Mouse (Mus musculus) ES-E14 (cell line): ENCODE measurements around the gene Tmco3. TPM values are rescaled to one million over a fixed set of nuclear protein-coding genes. Genes with fewer than 3 reads are reported as not detected.

Experiments used
- DNase-seq: peaks from one replicate; pipeline ENCODE4 v3.0.0-alpha.2; 2013; ENCODE audit warnings: low read depth, low spot score
- H3K27ac ChIP-seq: 2 replicates; pipeline ENCODE4 v1.5.1; 2012; ENCODE audit warnings: low read depth, mild to moderate bottlenecking, low read length, moderate library complexity, mixed read lengths; ENCODE audit not compliant: poor library complexity, insufficient read depth, severe bottlenecking
- H3K36me3 ChIP-seq: 2 replicates; pipeline ENCODE4 v1.6.1; 2012; ENCODE audit warnings: mild to moderate bottlenecking, low read length, moderate library complexity, mixed read lengths; ENCODE audit not compliant: control insufficient read depth, poor library complexity, insufficient read depth, severe bottlenecking
- H3K4me1 ChIP-seq, 2 experiments: fragments of 150-350 bp in 1 of 2; sonication (generic) in 1 of 2; 2 replicates each; pipeline ENCODE4 v1.6.1; 2012; ENCODE audit warnings: low read length in 2 of 2, mild to moderate bottlenecking in 1 of 2, mixed read lengths in 1 of 2; ENCODE audit not compliant: control insufficient read depth in 2 of 2, insufficient read depth in 2 of 2, poor library complexity in 1 of 2
- H3K4me3 ChIP-seq, 2 experiments: fragments of 150-350 bp in 1 of 2; sonication (generic) in 1 of 2; 2 replicates each; pipeline ENCODE4 v1.5.1; 2012; ENCODE audit warnings: low read length in 2 of 2, low read depth in 1 of 2, mild to moderate bottlenecking in 1 of 2, mixed read lengths in 1 of 2; ENCODE audit not compliant: insufficient read depth in 1 of 2, poor library complexity in 1 of 2, severe bottlenecking in 1 of 2
- H3K9ac ChIP-seq: 2 replicates; pipeline ENCODE4 v1.6.1; 2012; ENCODE audit warnings: low read depth, mild to moderate bottlenecking, low read length, mixed read lengths; ENCODE audit not compliant: poor library complexity, insufficient read depth, severe bottlenecking
- H3K9me3 ChIP-seq: fragments of 150-350 bp; sonication (generic); 2 replicates; pipeline ENCODE4 v1.6.1; 2012; ENCODE audit warnings: low read depth, mild to moderate bottlenecking, low read length; ENCODE audit not compliant: control insufficient read depth, insufficient read depth
- CHD2 ChIP-seq: IDR thresholded peaks from 2 replicates; pipeline ENCODE4 v1.6.1; 2014; ENCODE audit warnings: mild to moderate bottlenecking, low read depth, low read length, inconsistent platforms
- HCFC1 ChIP-seq: IDR thresholded peaks from 2 replicates; pipeline ENCODE4 v1.6.1; 2012; ENCODE audit warnings: low read length, inconsistent platforms, borderline replicate concordance; ENCODE audit not compliant: insufficient read depth
- MAFK ChIP-seq: IDR thresholded peaks from 2 replicates; pipeline ENCODE4 v1.6.1; 2014; ENCODE audit warnings: mild to moderate bottlenecking, low read depth, low read length, inconsistent platforms; ENCODE audit not compliant: insufficient read depth
- ZC3H11A ChIP-seq: IDR thresholded peaks from 2 replicates; pipeline ENCODE4 v1.6.1; 2012; ENCODE audit warnings: low read depth, mild to moderate bottlenecking, inconsistent platforms, low read length, borderline replicate concordance
- ZNF384 ChIP-seq: IDR thresholded peaks from 2 replicates; pipeline ENCODE4 v1.6.1; 2012; ENCODE audit warnings: low read depth, low read length, inconsistent platforms
- in situ Hi-C, 2 experiments: fragments of 600-800 bp; cut with MboI; formaldehyde crosslinking; loops; one replicate each; pipeline ENCODE4 v1.15.1; 2025; ENCODE audit warnings: low sequenced_read_pairs in 2 of 2, inconsistent platforms in 1 of 2; ENCODE audit not compliant: unreplicated experiment in 2 of 2
- total RNA-seq: library from RNA; depleted of rRNA; stranded (reverse); fragments of 300-350 nt; gene quantifications from 2 replicates; pipeline ENCODE4 v1.2.3, GENCODE M21; 2012

The Tmco3 gene
- total RNA-seq, 1 experiment: 20.3 TPM

- Histone ChIP-seq H3K36me3 (no peaks in the 10 kb centered on the region), H3K4me1 (no peaks in the 10 kb centered on the region)
- in situ Hi-C loops: loop anchor here in 1 of 2 experiments (25.0 kb wide), 1 partner anchor 276 kb away; no protein-coding TSS in a partner anchor
These were observed 24.6 kb upstream of the Tmco3 start for GRCm38 (mm10) chr8:13263376-13263775.

GRCm38 (mm10) chr8:13267566-13267965 lies 20.4 kb upstream of the Tmco3 start:
- in situ Hi-C loops: loop anchor here in 1 of 2 experiments (25.0 kb wide), 1 partner anchor 280 kb away; no protein-coding TSS in a partner anchor
- Histone ChIP-seq H3K9me3 (no peaks in the 10 kb centered on the region), H3K4me3 (no peak overlapping the region), H3K4me1 (no peaks in the 10 kb centered on the region), H3K27ac (no peak overlapping the region), H3K36me3 (no peaks in the 10 kb centered on the region; the same call in 1 of the 2 replicates), H3K9ac (no peak overlapping the region)
- no peak for DNase-seq
- no peak for TF ChIP-seq HCFC1
- TF ChIP-seq ZC3H11A: no peak
- no peak for TF ChIP-seq CHD2
- no peak for TF ChIP-seq ZNF384
- TF ChIP-seq MAFK: no peak

More at GRCm38 (mm10) chr8:13263376-13263775, 24.6 kb upstream of the Tmco3 start:
- Histone ChIP-seq H3K9me3 (no peaks in the 10 kb centered on the region), H3K9ac (no peak overlapping the region), H3K4me3 (no peak overlapping the region), H3K27ac (no peak overlapping the region)
- no peak for DNase-seq
- no peak for TF ChIP-seq CHD2

GRCm38 (mm10) chr8:13272834-13273233 lies 15.2 kb upstream of the Tmco3 start:
- in situ Hi-C loops: loop anchor here in 1 of 2 experiments (25.0 kb wide), 1 partner anchor 286 kb away; no protein-coding TSS in a partner anchor
- TF ChIP-seq HCFC1 (no peak), ZC3H11A (no peak), ZNF384 (no peak), MAFK (no peak), CHD2 (no peak)
- no peaks in the 10 kb centered on the region for H3K9me3 ChIP-seq
- H3K4me1 ChIP-seq: no peaks in the 10 kb centered on the region
- no peak overlapping the region for H3K27ac ChIP-seq
- no peak for DNase-seq
- H3K36me3 ChIP-seq: no peaks in the 10 kb centered on the region; the same call in 1 of the 2 replicates
- no peak overlapping the region for H3K9ac ChIP-seq
- H3K4me3 ChIP-seq: no peak overlapping the region

GRCm38 (mm10) chr8:13276941-13277447 lies 11.0 kb upstream of the Tmco3 start:
- no peak overlapping the region for H3K4me3 ChIP-seq
- DNase-seq: no peak
- TF ChIP-seq ZC3H11A: no peak
- no peak for TF ChIP-seq CHD2
- no peak for TF ChIP-seq HCFC1
- in situ Hi-C loops: no loop called here
- no peak overlapping the region for H3K27ac ChIP-seq
- H3K36me3 ChIP-seq: no peaks in the 10 kb centered on the region
- H3K9me3 ChIP-seq: no peaks in the 10 kb centered on the region
- no peaks in the 10 kb centered on the region for H3K4me1 ChIP-seq
- H3K9ac ChIP-seq: no peak overlapping the region

- no peak for TF ChIP-seq CHD2
- no peak for DNase-seq
- in situ Hi-C loops: no loop called here
These were observed 4.8 kb upstream of the Tmco3 start for GRCm38 (mm10) chr8:13283200-13283599.

More at GRCm38 (mm10) chr8:13283200-13283599, 4.8 kb upstream of the Tmco3 start:
- Histone ChIP-seq H3K27ac (no peak overlapping the region), H3K36me3 (no peaks in the 10 kb centered on the region), H3K4me1 (no peaks in the 10 kb centered on the region), H3K9me3 (no peaks in the 10 kb centered on the region), H3K9ac (no peak overlapping the region), H3K4me3 (no peak overlapping the region)
